Mouse (Mus musculus): ENCODE results near the gene 5730522E02Rik.

Gene 5730522E02Rik

GRCm38 (mm10) chr11:25819789-25820188, 390.8 kb downstream of the 5730522E02Rik start:
- no peak for DNase-seq (ENCODE audit: low spot score in 2 of 2)

GRCm38 (mm10) chr11:25813446-25813845, 397.1 kb downstream of the 5730522E02Rik start:
- no peak for DNase-seq (ENCODE audit: low spot score in 2 of 2)

DNA sequence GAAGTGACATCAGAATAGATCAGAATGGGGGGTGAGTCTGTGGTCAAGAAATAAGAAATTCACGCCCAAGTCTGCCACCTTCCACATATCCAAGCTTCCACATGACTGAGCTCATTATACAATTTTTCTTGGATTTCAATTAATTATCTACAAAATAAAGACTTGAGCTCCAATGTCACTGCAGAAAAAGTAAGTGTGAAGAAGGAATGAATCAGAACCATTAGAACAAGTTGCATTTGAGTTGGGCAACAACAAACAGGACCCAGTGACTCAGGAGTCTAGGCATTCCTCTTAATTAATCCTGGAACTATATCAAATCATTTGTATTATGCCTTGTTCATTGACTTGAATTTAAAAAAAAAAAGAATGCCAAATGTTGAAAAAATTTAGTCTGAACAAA, 422.9 kb downstream of the 5730522E02Rik start:
- no peak for DNase-seq (ENCODE audit: low spot score in 2 of 2)

DNA sequence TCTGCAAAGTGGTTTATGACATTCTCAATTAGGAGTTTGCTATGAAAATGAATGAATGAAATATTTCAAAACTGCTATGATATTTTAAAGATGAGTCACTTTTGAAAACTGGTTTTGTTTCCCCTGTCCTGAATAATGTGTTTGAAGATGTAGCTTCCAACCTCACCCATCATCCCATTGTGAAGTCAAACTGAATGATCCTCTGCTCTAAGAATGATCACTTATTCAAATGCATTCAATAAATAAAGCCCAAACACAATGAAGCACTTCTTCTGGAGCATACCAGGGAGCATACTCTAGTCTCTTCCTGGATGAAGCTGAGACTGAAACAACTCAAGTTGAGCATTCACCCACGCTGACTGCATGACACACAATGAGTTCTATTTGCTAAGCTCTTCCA, 438.3 kb downstream of the 5730522E02Rik start:
- no peak for DNase-seq (ENCODE audit: low spot score in 2 of 2)

GRCm38 (mm10) chr11:25770991-25771568, 439.5 kb downstream of the 5730522E02Rik start:
- DNase-seq (ENCODE audit: low spot score in 2 of 2) = no peak

DNA sequence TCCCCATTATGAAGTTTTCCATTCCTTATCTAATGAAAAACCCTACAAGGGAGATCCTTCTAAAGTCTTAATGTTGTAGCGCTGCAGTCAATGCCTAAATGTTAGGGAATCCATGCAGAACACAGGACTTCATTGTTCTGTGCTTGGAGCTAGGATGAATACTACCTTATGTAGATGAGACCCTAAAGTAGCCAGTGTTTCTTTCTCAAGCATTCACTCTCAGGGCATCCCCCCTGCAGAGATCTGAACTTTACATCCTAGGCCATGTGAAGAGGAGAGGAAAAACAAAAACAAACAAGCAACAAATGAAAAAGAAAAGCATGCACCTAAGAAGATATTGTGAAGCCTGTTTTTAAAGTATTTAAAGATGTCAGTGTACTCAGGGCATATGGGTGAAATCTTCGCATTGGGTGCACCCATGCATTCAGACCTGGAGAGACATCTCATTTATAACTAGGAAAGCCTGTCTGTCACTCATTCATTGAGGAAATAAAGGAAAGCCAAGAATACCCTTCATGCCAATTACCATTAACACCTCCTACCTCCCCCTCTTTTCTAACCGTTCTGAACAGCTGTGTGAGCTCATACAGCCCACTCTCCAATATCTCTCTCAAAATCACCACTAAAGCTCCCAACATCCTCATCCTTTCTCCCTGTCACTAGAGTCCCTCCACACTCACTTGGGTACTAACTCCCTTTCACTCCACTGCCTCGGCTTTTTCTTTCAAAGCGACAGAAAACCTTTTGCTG, 442.8 kb downstream of the 5730522E02Rik start:
- no peak for DNase-seq (ENCODE audit: low spot score in 2 of 2)

GRCm38 (mm10) chr11:25753156-25753899, 457.2 kb downstream of the 5730522E02Rik start:
- no peak for DNase-seq (ENCODE audit: low spot score in 2 of 2)

GRCm38 (mm10) chr11:25752418-25752817, 458.1 kb downstream of the 5730522E02Rik start:
- DNase-seq (ENCODE audit: low spot score in 2 of 2) = no peak

GRCm38 (mm10) chr11:25747098-25747862, 463.3 kb downstream of the 5730522E02Rik start:
- DNase-seq (ENCODE audit: low spot score in 2 of 2) = no peak

- DNase-seq (ENCODE audit: low spot score in 2 of 2) = no peak
Measured at GRCm38 (mm10) chr11:25743664-25744063, 466.9 kb downstream of the 5730522E02Rik start.

DNA sequence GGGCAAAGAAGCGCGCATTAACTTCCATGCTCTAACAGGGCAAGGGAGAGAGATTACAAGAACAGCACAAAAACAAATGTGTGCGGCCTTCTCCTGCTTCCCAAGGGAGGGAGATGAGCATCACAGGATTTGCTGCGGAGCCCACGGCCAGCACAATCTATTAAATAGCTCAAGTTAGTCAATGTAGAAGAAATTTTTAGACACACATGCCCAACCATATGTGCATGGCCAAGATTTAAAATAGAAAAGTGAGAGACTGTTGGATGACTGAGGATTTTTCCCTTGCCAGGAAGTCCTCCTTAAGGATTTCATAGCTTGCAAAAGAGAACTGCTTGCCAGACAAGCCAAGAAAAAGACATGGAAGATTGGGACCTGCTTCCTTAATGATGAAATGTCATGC, 473.3 kb downstream of the 5730522E02Rik start:
- DNase-seq (ENCODE audit: low spot score in 2 of 2) = no peak

DNA sequence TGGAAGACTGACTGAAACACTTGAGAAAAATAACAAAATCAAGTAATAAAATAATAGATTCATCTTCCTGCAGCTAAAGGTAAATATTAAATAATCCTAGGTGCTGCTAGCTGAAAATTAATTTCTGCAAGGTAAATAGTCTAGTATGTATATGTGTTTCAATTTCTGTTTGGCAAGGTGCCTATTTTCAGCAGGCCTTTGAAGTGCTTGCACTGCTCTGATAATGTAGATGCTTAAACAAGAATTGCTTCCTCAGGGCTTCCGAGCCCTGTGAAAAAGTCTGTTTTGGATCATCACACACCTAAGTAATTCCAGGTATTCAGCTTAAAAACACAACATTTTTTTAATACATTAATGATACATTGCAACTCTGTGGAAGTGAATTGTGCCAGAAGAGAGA, 481.1 kb downstream of the 5730522E02Rik start:
- no peak for DNase-seq (ENCODE audit: low spot score in 2 of 2)

- no peak for DNase-seq (ENCODE audit: low spot score in 2 of 2)
Measured at GRCm38 (mm10) chr11:25715447-25716321, 494.9 kb downstream of the 5730522E02Rik start.

DNA sequence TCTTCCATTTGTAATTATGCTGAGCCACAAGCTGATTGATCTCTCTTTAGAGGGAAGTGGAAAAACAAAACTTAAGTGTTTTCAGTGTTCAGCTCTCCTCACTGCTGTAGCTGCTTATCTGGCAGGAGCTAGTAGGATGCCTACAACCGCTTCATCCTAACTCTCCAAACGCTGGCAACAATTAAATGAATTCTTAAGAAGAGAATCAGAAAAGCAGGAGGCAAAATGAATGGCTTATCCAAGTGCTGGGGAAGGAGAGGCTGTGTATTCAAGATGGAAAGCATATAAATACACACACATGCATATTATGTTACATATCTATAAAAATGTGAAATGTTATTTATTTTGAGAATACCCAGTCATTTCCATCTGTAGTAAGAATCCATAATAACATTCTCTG, 500.0 kb downstream of the 5730522E02Rik start:
- DNase-seq (ENCODE audit: low spot score in 2 of 2) = no peak

DNA sequence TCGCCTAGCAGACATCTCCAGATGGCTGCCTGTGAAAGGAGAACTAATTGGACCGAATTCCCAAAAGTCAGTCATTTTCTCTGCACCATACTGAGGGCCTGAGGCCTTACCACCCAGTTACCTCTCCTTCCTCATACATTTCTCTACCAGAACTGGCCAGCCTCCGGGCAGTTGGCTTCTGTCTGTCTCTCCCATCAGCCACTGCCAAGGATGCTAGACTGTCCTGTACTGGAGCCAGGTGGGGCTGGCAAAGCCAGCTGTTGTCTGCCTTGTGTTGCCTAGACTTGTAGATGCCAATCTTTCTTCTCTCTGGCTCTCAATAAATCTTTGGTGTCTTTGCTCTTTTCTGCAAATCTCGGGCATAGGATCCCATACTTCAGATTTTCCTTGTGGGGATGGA, 500.7 kb downstream of the 5730522E02Rik start:
- no peak for DNase-seq (ENCODE audit: low spot score in 2 of 2)

- DNase-seq (ENCODE audit: low spot score in 2 of 2) = no peak
Measured at GRCm38 (mm10) chr11:25704332-25705168, 506.0 kb downstream of the 5730522E02Rik start.

DNA sequence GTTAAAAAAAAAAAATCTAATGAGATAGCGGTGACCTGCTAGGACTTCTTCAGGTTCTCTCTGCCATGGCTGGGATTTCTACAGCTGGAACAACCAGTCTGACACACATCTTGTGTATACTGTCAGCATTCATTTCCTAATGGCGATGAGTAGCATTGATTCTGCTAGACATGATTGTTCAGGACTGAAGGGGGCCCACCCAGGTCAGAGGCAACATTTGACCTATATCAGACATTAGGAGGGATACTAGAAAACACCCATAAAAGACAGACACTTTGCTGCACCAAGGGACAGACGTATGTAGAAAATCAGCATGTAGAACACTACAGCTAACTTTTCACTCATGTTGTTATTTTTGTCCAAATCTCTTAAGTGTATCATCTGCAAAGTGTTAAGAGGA, 507.8 kb downstream of the 5730522E02Rik start:
- no peak for DNase-seq (ENCODE audit: low spot score in 2 of 2)

DNA sequence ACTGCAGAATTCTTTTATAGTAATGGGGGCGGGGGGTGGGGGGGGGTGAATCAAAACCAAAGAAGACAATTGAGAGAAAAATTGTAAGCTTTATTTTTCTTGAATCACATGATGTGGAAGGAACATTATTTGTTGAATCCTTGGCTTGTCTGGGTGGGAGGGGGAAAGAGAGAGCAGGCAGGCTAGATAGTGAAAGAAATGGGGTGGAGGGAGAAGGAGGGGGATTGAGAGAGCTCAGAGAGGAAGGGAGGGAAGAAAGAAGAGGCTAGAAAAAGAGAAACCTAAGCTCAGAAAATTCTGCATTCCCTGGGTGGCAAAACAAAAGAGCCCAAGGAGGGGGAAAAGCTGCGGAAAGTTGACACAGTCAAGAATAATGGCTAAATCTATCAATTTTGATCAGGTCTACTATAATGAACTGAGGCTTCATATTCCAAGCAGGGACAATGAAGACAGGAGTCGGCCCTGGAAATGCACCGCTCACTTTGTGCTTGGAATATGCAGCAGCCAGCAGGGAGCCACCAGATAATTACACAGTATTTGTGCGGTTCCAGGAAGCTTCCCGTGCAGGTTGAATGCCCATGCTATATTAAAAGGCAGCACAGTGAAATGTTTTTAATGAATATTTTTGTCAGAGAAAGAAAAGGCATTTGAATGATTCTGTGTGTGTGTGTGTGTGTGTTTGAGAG, 512.9 kb downstream of the 5730522E02Rik start:
- DNase-seq (ENCODE audit: low spot score in 2 of 2) = no peak

DNA sequence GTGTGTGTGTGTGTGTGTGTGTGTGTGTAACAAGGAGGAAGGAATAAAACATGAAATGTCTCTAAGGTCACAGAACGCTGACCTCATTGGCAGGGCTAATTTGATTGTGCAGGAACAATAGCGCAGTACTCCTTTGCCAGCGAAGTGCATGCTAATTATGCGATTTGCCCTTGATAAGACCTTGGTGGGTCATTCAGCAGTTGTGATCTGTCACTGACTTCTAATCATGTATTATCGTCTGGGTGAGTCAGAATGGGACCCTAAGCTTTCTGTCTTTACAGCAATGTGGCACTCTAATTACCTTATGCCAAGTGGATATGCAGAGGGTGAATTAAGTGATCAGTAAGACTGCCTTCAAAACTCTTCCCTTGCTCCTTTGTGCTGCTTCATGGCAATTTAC, 514.4 kb downstream of the 5730522E02Rik start:
- DNase-seq (ENCODE audit: low spot score in 2 of 2) = no peak

DNA sequence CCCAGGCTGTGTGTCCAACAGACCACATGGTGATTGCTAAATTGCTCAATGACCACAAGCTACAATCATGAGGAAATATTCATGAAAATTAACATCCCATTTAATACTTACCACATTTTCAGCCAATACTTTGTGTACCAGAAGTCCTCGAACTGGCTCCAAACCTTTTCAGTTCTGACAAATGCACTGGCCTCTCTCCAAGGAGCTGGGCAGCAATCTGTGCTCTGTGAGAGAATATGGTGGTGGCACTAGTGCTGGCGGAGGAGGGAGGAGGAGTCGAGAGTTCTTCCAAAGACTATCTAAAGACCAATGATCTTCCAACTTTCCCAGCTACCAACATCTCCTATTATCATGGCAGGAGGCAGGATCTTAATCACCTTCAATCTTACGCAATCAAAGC, 525.8 kb downstream of the 5730522E02Rik start:
- DNase-seq (ENCODE audit: low spot score in 2 of 2) = no peak
